Mouse (Mus musculus) forebrain, postnatal 0 days (tissue): Measurements from ENCODE around the gene Hist1h2bp. TPM values are rescaled to one million over a fixed set of nuclear protein-coding genes. Genes with fewer than 3 reads are reported as not detected.
"Not testable (repeated sequence)": the region's sequence is repeated elsewhere in the genome, so short reads cannot be mapped to it uniquely, and the experiment has no call there.

Source experiments
- ATAC-seq: fragments of 200-750 bp; cut with Nextera tagmentation; 2 replicates; pipeline ENCODE4 v1.8.0; 2017; ENCODE audit warnings: mild to moderate bottlenecking, moderate library complexity
- DNase-seq: peaks from one replicate; pipeline ENCODE4 v3.0.0-alpha.2; 2015
- H3K27ac ChIP-seq: fragments of 300-500 bp; sonication (generic); 2 replicates; pipeline ENCODE4 v1.5.1; 2014; ENCODE audit warnings: low read depth, mild to moderate bottlenecking, antibody characterized with exemption, low read length, moderate library complexity, mixed read lengths
- H3K27me3 ChIP-seq: fragments of 300-500 bp; sonication (generic); 2 replicates; pipeline ENCODE4 v1.6.1; 2014; ENCODE audit warnings: mild to moderate bottlenecking, low read length, mixed read lengths; ENCODE audit not compliant: insufficient read depth
- H3K36me3 ChIP-seq: fragments of 300-500 bp; sonication (generic); 2 replicates; pipeline ENCODE4 v1.6.1; 2014; ENCODE audit warnings: mild to moderate bottlenecking, moderate library complexity; ENCODE audit not compliant: insufficient read depth
- H3K4me1 ChIP-seq: fragments of 300-500 bp; sonication (generic); 2 replicates; pipeline ENCODE4 v1.6.1; 2014; ENCODE audit warnings: antibody characterized with exemption; ENCODE audit not compliant: insufficient read depth
- H3K4me2 ChIP-seq: fragments of 300-500 bp; sonication (generic); 2 replicates; pipeline ENCODE4 v1.6.1; 2014; ENCODE audit warnings: low read depth, mild to moderate bottlenecking, moderate library complexity
- H3K4me3 ChIP-seq: fragments of 300-500 bp; sonication (generic); 2 replicates; pipeline ENCODE4 v1.5.1; 2014; ENCODE audit warnings: low read depth, low read length, mixed read lengths
- H3K9ac ChIP-seq: fragments of 300-500 bp; sonication (generic); 2 replicates; pipeline ENCODE4 v1.6.1; 2014; ENCODE audit warnings: mild to moderate bottlenecking
- H3K9me3 ChIP-seq: fragments of 300-500 bp; sonication (generic); 2 replicates; pipeline ENCODE4 v1.6.1; 2016; ENCODE audit warnings: low read length
- CTCF ChIP-seq: sonication (generic); IDR thresholded peaks from 2 replicates; pipeline ENCODE4 v1.5.1; 2016; ENCODE audit warnings: antibody characterized with exemption, control low read depth, low read depth
- WGBS: fragments of 180-500 bp; shearing (Covaris S2); extraction: QIAGEN DNeasy Blood & Tissue Kit; methylation state at CpG from one replicate; pipeline ENCODE4 v1.1.7; 2014; 5-methylcytosine and 5-hydroxymethylcytosine counted together
- polyA plus RNA-seq: library from polyadenylated mRNA; unstranded; fragments of >200 nt; fragmentation: Nextera tagmentation; extraction: Ambion mirVana; gene quantifications from 2 replicates; pipeline ENCODE4 v1.2.1, GENCODE M21; 2015
- total RNA-seq: library from RNA; depleted of rRNA; stranded (reverse); fragments of >200 nt; gene quantifications from 2 replicates; pipeline ENCODE4 v1.2.3, GENCODE M21; 2014

The Hist1h2bp gene
- total and polyA plus RNA-seq, 2 experiments from 2014 or later = 70.5 TPM; not detected in 1

DNA sequence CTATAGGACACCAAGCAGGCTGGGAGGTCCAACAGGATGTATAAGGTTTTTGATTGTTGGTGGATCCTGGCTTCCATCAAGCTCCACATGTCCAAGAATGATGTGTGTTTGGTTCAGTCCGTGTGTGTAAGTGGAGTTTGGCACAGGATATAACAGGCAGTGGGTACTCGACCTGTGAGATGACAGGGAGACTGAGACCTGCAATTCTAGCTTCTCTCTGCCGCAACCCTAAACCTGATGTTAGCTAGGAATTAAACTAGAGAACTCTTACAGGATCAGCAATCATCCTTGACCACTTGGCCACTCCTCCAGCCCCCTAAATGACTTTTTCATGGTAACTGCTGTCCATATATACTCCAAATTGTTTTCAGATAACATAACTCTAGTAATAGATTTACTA, 34.9 kb upstream of the Hist1h2bp start:
- no peaks in the 10 kb centered on the region for H3K27me3 ChIP-seq
- whole genome bisulfite sequencing = 37% methylated on average over 3 of the region's 3 CpGs
- H3K27ac ChIP-seq = no peak overlapping the region
- no peaks in the 10 kb centered on the region for H3K36me3 ChIP-seq
- no peak overlapping the region for H3K9ac ChIP-seq
- H3K4me2 ChIP-seq = no peak overlapping the region
- peaks cover 18% of the 10 kb centered on the region for H3K4me1 ChIP-seq
- H3K4me3 ChIP-seq = no peak overlapping the region
- no peaks in the 10 kb centered on the region for H3K9me3 ChIP-seq
- DNase-seq (no peak), ATAC-seq (no peak)
- no peak for TF ChIP-seq CTCF

- WGBS = 9% methylated on average over 10 of the region's 10 CpGs
- no peak for ATAC-seq
- Histone ChIP-seq H3K36me3 (no peaks in the 10 kb centered on the region), H3K9me3 (no peaks in the 10 kb centered on the region), H3K27me3 (no peaks in the 10 kb centered on the region), H3K9ac (peak overlapping the region; percentile 56), H3K4me1 (peaks cover 18% of the 10 kb centered on the region), H3K4me3 (peak overlapping the region; percentile 43), H3K4me2 (peak overlapping the region; percentile 68), H3K27ac (peak overlapping the region; percentile 87)
- no peak for TF ChIP-seq CTCF
- peak; percentile 25 for DNase-seq
Observed at GRCm38 (mm10) chr13:21753051-21753523, 34.2 kb upstream of the Hist1h2bp start.

GRCm38 (mm10) chr13:21753524-21754285, 33.6 kb upstream of the Hist1h2bp start, which contains the start of the genes Hist1h2ak and Hist1h2bn:
Gene Hist1h2ak, minus strand, starts transcription at chr13:21753827.
Gene Hist1h2bn, plus strand, starts transcription at chr13:21754123.
- H3K4me2 ChIP-seq = peak within 1 kb of the TSS; percentile 68
- not testable (repeated sequence) for H3K9me3 ChIP-seq

GRCm38 (mm10) chr13:21754294-21755001, 32.8 kb upstream of the Hist1h2bp start:
- H3K4me3 ChIP-seq = peak overlapping the region; percentile 43
- not testable (repeated sequence) for H3K9me3 ChIP-seq, H3K36me3 ChIP-seq, H3K27me3 ChIP-seq, H3K4me1 ChIP-seq
- WGBS = 0% methylated on average over 21 of the region's 26 CpGs
- H3K9ac ChIP-seq = peak overlapping the region; percentile 44; the same call in 1 of the 2 replicates
- peak; percentile 66 for DNase-seq
- ATAC-seq = 0 out of 2 replicates have a peak, but pooled peaks have one; percentile 0
- peak overlapping the region; percentile 68 for H3K4me2 ChIP-seq
- 0 out of 2 replicates have a peak overlapping the region, but pooled peaks have one; percentile 23 for H3K27ac ChIP-seq

More at GRCm38 (mm10) chr13:21753524-21754285, 33.6 kb upstream of the Hist1h2bp start, which contains the start of the genes Hist1h2ak and Hist1h2bn:
- ATAC-seq (peak; percentile 95), DNase-seq (peak; percentile 93)
- Histone ChIP-seq H3K27ac (peak within 1 kb of the TSS; percentile 87), H3K9ac (peak within 1 kb of the TSS; percentile 56), H3K4me1 (peaks cover 15% of the 10 kb centered on the region; the same call in 1 of the 2 replicates), H3K4me3 (peak within 1 kb of the TSS; percentile 43)
- H3K27me3 ChIP-seq, H3K36me3 ChIP-seq: not testable (repeated sequence)
- WGBS = under 1% methylated on average over 38 of the region's 50 CpGs

DNA sequence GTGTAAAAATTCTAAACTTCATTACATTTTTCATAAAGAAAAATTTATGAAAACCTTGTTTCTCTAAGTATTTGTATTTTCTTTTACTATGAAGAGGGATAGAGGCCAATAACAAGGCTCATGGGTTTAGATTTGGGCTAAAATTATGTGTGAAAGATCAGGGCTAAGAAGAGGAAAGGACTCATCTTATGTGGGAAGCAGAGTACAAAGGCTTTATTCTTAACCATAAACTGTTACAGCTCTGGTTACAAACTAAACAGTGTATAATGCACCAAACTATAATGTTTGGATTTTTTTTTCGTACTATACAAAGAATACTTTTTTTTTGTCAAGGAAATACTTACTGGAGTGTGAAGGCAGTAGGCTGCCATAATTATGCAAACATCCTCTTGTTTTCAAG, 31.6 kb upstream of the Hist1h2bp start:
- no peak for TF ChIP-seq CTCF
- no peak for DNase-seq
- no peaks in the 10 kb centered on the region for H3K27me3 ChIP-seq
- peaks cover 6% of the 10 kb centered on the region; the same call in 1 of the 2 replicates for H3K4me1 ChIP-seq
- no peak for ATAC-seq
- H3K36me3 ChIP-seq = no peaks in the 10 kb centered on the region
- no peak overlapping the region for H3K4me2 ChIP-seq
- no peaks in the 10 kb centered on the region for H3K9me3 ChIP-seq
- H3K9ac ChIP-seq = no peak overlapping the region
- H3K27ac ChIP-seq = no peak overlapping the region
- 54% methylated on average over 1 of the region's 1 CpGs for WGBS
- H3K4me3 ChIP-seq = no peak overlapping the region

DNA sequence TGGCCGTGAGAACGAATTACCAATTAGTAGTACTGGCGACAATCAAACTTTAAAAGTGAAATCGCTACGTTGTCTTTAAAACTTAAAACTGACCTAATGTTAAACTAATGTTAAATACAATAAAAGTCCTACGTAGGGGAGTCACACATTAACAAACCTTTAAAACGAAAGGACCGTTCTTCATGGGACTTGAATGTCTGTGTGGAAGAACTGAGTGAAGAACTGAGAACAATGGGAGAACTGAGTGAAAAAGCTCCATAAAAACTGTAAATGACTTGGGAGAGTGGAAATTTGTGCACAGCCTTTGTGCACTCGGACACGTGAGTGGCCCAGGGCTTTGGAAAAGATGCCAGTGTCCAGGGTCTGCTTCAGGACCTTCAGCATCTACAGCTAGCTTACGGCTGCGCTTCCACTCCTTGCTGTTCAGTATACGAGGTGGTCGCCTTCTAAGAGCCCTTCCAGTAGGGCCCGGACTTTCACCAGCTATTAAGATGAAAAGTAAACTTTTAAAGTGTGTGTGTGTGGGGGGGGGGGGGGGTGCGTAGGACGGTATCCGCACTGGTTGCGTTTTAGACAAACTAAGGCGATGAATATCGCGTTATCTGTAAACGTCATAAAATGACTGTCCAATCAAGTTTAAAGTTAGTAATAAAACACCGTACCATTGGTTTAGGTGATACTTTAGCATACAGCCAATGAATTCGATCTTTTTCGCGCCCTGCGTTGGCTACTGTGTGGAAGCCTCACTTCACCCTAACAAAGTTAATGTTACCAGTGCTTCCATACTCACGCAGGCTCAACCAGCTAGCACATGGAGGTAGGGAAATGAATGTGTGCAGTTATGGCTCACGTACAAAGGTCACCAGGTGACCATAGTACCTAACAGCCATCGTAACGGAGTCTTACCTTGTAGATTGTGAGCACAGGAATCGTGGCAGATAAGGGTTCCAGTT, 8.2 kb upstream of the Hist1h2bp start:
- Histone ChIP-seq H3K9me3 (no peaks in the 10 kb centered on the region), H3K4me1 (peaks cover 22% of the 10 kb centered on the region), H3K4me3 (peak overlapping the region; percentile 45), H3K27me3 (no peaks in the 10 kb centered on the region), H3K9ac (peak overlapping the region; percentile 51), H3K27ac (peak overlapping the region; percentile 57), H3K4me2 (peak overlapping the region; percentile 82), H3K36me3 (no peaks in the 10 kb centered on the region)
- 3% methylated on average over 33 of the region's 33 CpGs for WGBS
- no peak for TF ChIP-seq CTCF
- DNase-seq (peak; percentile 89), ATAC-seq (peak; percentile 96)
